In genomic region chr4:70533056-70533805, GRCm38 (mm10) we compare ENCODE assay signal across 9 mouse cellular contexts. TPM values are rescaled to one million over a fixed set of nuclear protein-coding genes. Genes with fewer than 3 reads are reported as not detected.
DNase-seq lines count a peak whose midpoint lies in the region; ATAC-seq and TF ChIP-seq lines count a peak whose summit lies in the region.
"Had no signal": no experiment of that assay in that cellular context is flagged by ENCODE, and none has a peak within 500 bp of the region (broad histone marks: within the 10 kb centered on the region; RNA-seq: fewer than 3 reads in every experiment).

No protein-coding gene starts in this region.

- no peak for DNase-seq in layer of hippocampus, adult 2 months (ENCODE audit: low spot score in 2 of 2)
- DNase-seq in layer of hippocampus, adult 18-20 months (ENCODE audit: low spot score in 2 of 2) = no peak
- no peak for DNase-seq in hindbrain, postnatal 0 days (ENCODE audit: low spot score)
- no peak for DNase-seq in midbrain, postnatal 0 days (ENCODE audit: low spot score)
- DNase-seq in right cerebral cortex, postnatal 36 days (ENCODE audit: low spot score in 2 of 2) = no peak
- DNase-seq in adrenal gland, adult 18-20 months (ENCODE audit: low spot score in 2 of 2) = no peak
- DNase-seq: left cerebral cortex, postnatal 4 days had no signal

- H3K9ac ChIP-seq in embryonic facial prominence, embryonic 13.5 days = peak overlapping the region; percentile 91
- peak overlapping the region; percentile 98 for H3K9ac ChIP-seq in hindbrain, postnatal 0 days (replicated peaks; ENCODE audit: low read length)
- H3K9ac ChIP-seq in midbrain, postnatal 0 days (replicated peaks; ENCODE audit: low read length, poor library complexity, severe bottlenecking) = peak overlapping the region; percentile 98

- peak overlapping the region; percentile 97 for H3K27ac ChIP-seq in layer of hippocampus, adult 2 months
- H3K27ac ChIP-seq in embryonic facial prominence, embryonic 13.5 days = no peak overlapping the region
- no peak overlapping the region for H3K27ac ChIP-seq in hindbrain, postnatal 0 days
- H3K27ac ChIP-seq in midbrain, postnatal 0 days (ENCODE audit: low read depth, low read length) = no peak overlapping the region

- no peaks in the 10 kb centered on the region for H3K27me3 ChIP-seq in embryonic facial prominence, embryonic 13.5 days
- H3K27me3 ChIP-seq in hindbrain, postnatal 0 days (ENCODE audit: insufficient read depth, low read length) = no peaks in the 10 kb centered on the region
- no peaks in the 10 kb centered on the region for H3K27me3 ChIP-seq in midbrain, postnatal 0 days (ENCODE audit: insufficient read depth, low read length)

- TF ChIP-seq CTCF in layer of hippocampus, adult 2 months (conservative IDR thresholded peaks at IDR 0.05) = no peak
- TF ChIP-seq CTCF in hindbrain, postnatal 0 days (IDR thresholded peaks at IDR 0.05; ENCODE audit: low read depth) = no peak
- no peak for TF ChIP-seq CTCF in midbrain, postnatal 0 days (IDR thresholded peaks at IDR 0.05)

- H3K4me2 ChIP-seq in embryonic facial prominence, embryonic 13.5 days = peak overlapping the region; percentile 92
- H3K4me2 ChIP-seq in hindbrain, postnatal 0 days (ENCODE audit: low read depth, low read length) = peak overlapping the region; percentile 82
- H3K4me2 ChIP-seq in midbrain, postnatal 0 days (ENCODE audit: low read depth, low read length, poor library complexity, severe bottlenecking) = peak overlapping the region; percentile 73

- ATAC-seq in embryonic facial prominence, embryonic 13.5 days (ENCODE audit: insufficient number of reproducible peaks, insufficient read depth, low FRiP score, low TSS enrichment, low read depth) = no peak
- ATAC-seq in hindbrain, postnatal 0 days = no peak
- ATAC-seq in midbrain, postnatal 0 days (ENCODE audit: low FRiP score) = no peak
- ATAC-seq in erythroid progenitor cell, adult 5-6 weeks (replicated peaks; ENCODE audit: low FRiP score, poor library complexity, severe bottlenecking) = no peak

- H3K4me3 ChIP-seq in layer of hippocampus, adult 2 months = peak overlapping the region; percentile 87
- peak overlapping the region; percentile 90 for H3K4me3 ChIP-seq in embryonic facial prominence, embryonic 13.5 days
- H3K4me3 ChIP-seq in hindbrain, postnatal 0 days (ENCODE audit: low read length) = peak overlapping the region; percentile 99
- H3K4me3 ChIP-seq in midbrain, postnatal 0 days (ENCODE audit: low read depth, low read length) = peak overlapping the region; percentile 93

- WGBS in embryonic facial prominence, embryonic 13.5 days = 22% methylated on average over 3 of the region's 3 CpGs
- whole genome bisulfite sequencing in hindbrain, postnatal 0 days = 15% methylated on average over 3 of the region's 3 CpGs
- WGBS in midbrain, postnatal 0 days = 22% methylated on average over 3 of the region's 3 CpGs

- H3K4me1 ChIP-seq in embryonic facial prominence, embryonic 13.5 days = peaks cover 27% of the 10 kb centered on the region
- H3K4me1 ChIP-seq in hindbrain, postnatal 0 days (ENCODE audit: insufficient read depth, low read length) = peaks cover 28% of the 10 kb centered on the region
- peaks cover 19% of the 10 kb centered on the region; the same call in 1 of the 2 replicates for H3K4me1 ChIP-seq in midbrain, postnatal 0 days (ENCODE audit: insufficient read depth, low read length)

- no peaks in the 10 kb centered on the region for H3K36me3 ChIP-seq in embryonic facial prominence, embryonic 13.5 days
- H3K36me3 ChIP-seq in hindbrain, postnatal 0 days (ENCODE audit: insufficient read depth, low read length) = no peaks in the 10 kb centered on the region
- no peaks in the 10 kb centered on the region for H3K36me3 ChIP-seq in midbrain, postnatal 0 days (ENCODE audit: insufficient read depth, low read length)

- no peaks in the 10 kb centered on the region for H3K9me3 ChIP-seq in embryonic facial prominence, embryonic 13.5 days
- H3K9me3 ChIP-seq in hindbrain, postnatal 0 days (ENCODE audit: low read length) = no peaks in the 10 kb centered on the region
- H3K9me3 ChIP-seq in midbrain, postnatal 0 days (ENCODE audit: low read length) = no peaks in the 10 kb centered on the region

RNA-seq across cellular contexts. Expression of gene Megf9, which starts 1.6 kb away (rescaled TPM):
- total RNA-seq in layer of hippocampus, adult 2 months (2021) = 100 to 1,000 TPM; 126 to 132 TPM
- total RNA-seq in layer of hippocampus, adult 18-20 months (2021) = 100 to 1,000 TPM; 124 to 125 TPM
- 13.0 and 13.8 TPM in 2 replicates for polyA plus RNA-seq in embryonic facial prominence, embryonic 13.5 days (2015; fragmentation: Nextera tagmentation; extraction: Ambion mirVana)
- 79.2 and 88.2 TPM in 2 replicates for total RNA-seq in hindbrain, postnatal 0 days (2014; rRNA removed)
- 28.8 and 30.7 TPM in 2 replicates for polyA plus RNA-seq in hindbrain, postnatal 0 days (2015; fragmentation: Nextera tagmentation; extraction: Ambion mirVana)
- total RNA-seq in midbrain, postnatal 0 days (2014; rRNA removed) = 66.3 and 84.6 TPM in 2 replicates
- polyA plus RNA-seq in midbrain, postnatal 0 days (2015; fragmentation: Nextera tagmentation; extraction: Ambion mirVana) = 26.0 and 30.1 TPM in 2 replicates
- total RNA-seq in erythroid progenitor cell, adult 5-6 weeks (2015; ENCODE audit: low replicate concordance) = 13.7 and 22.6 TPM in 2 replicates
- 11.0 and 11.3 TPM in 2 replicates for total RNA-seq in erythroid progenitor cell, adult 5-6 weeks (2017; ENCODE audit: low replicate concordance)
- 10 to 100 TPM; 24.1 to 32.1 TPM for total RNA-seq in adrenal gland, adult 18-20 months (2021)
